Mouse (Mus musculus) stomach, embryonic 16.5 days (tissue): ENCODE measurements at regions not wholly inside any gene's neighbourhood (a gene's known extent, or its start where the extent isn't known, plus 50 kb on each side); places are given as distances from the start of the nearest gene placed in this dataset.

ENCODE experiments used
- ATAC-seq: fragments of 200-750 bp; cut with Nextera tagmentation; 2 replicates; pipeline ENCODE4 v1.8.0; 2017; ENCODE audit warnings: moderate number of reproducible peaks, moderate TSS enrichment; ENCODE audit not compliant: insufficient read depth, low FRiP score
- H3K27ac ChIP-seq: fragments of 300-500 bp; sonication (generic); 2 replicates; pipeline ENCODE4 v1.5.1; 2014; ENCODE audit warnings: low read length
- H3K27me3 ChIP-seq: fragments of 300-500 bp; sonication (generic); 2 replicates; pipeline ENCODE4 v1.6.1; 2014; ENCODE audit warnings: low read length, control low read depth, mixed read lengths; ENCODE audit not compliant: control insufficient read depth, insufficient read depth
- H3K36me3 ChIP-seq: fragments of 300-500 bp; sonication (generic); 2 replicates; pipeline ENCODE4 v1.6.1; 2014; ENCODE audit warnings: low read length; ENCODE audit not compliant: control insufficient read depth, insufficient read depth
- H3K4me1 ChIP-seq: fragments of 300-500 bp; sonication (generic); 2 replicates; pipeline ENCODE4 v1.6.1; 2014; ENCODE audit warnings: low read length, control low read depth, mixed read lengths; ENCODE audit not compliant: control insufficient read depth, insufficient read depth
- H3K4me2 ChIP-seq: fragments of 300-500 bp; sonication (generic); 2 replicates; pipeline ENCODE4 v1.6.1; 2014; ENCODE audit warnings: low read depth, low read length, mixed read lengths
- H3K4me3 ChIP-seq: fragments of 300-500 bp; sonication (generic); replicated peaks from 2 replicates; pipeline ENCODE4 v1.5.1; 2014; ENCODE audit warnings: mild to moderate bottlenecking, low read length
- H3K9ac ChIP-seq: fragments of 300-500 bp; sonication (generic); 2 replicates; pipeline ENCODE4 v1.6.1; 2014; ENCODE audit warnings: low read length
- H3K9me3 ChIP-seq: fragments of 300-500 bp; sonication (generic); replicated peaks from 2 replicates; pipeline ENCODE4 v1.6.1; 2016; ENCODE audit warnings: low read length, control low read depth; ENCODE audit not compliant: control insufficient read depth
- WGBS: fragments of 180-500 bp; shearing (Covaris S2); extraction: QIAGEN DNeasy Blood & Tissue Kit; methylation state at CpG from one replicate; pipeline ENCODE4 v1.1.7; 2014; 5-methylcytosine and 5-hydroxymethylcytosine counted together

DNA sequence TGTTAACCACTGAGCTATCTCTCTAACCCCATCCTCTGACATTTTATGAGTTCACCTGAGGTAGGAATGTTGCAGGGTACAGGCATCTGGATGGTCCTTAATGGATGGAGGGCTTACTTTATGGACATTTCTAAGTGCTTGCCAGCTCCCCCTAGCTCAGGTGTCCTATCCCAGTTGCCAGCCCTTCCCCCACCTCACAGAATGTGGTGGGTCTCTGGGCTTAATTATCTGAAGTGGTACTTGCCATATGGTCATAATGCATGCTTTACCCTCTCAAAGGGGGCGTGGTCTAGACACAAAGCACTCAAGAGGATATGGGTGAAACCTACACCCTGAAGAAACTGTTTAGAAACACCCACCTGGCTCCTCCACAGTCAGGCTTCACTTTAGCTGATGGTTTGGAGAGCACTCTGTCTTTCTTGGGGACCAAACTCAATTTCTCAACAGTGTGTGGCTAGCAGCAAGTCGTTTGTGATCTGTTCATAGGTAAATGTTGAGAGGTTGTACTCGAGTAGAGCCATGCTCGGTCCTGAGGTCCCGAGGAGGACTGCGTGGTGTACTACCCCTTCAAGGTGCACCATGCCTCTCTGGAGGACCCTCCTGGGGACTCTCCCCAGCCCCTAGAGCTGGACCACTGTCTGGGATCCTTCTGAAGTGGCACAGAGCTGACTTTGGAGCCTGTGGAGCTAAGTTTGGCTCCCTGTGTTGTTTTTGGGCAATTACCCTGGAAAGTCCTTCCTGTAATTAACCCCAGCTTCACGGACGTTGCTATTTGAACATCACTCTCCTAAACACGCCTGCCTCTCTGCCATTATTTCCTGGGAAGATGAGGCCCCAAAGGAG, 338.8 kb upstream of the Sall1 start:
- no peak for ATAC-seq
- Histone ChIP-seq H3K4me3 (no peak overlapping the region), H3K4me2 (no peak overlapping the region), H3K27me3 (no peaks in the 10 kb centered on the region), H3K9ac (no peak overlapping the region), H3K36me3 (no peaks in the 10 kb centered on the region), H3K4me1 (peaks cover 2% of the 10 kb centered on the region; the same call in 1 of the 2 replicates), H3K27ac (no peak overlapping the region), H3K9me3 (no peaks in the 10 kb centered on the region)
- WGBS = 50% methylated on average over 9 of the region's 9 CpGs

DNA sequence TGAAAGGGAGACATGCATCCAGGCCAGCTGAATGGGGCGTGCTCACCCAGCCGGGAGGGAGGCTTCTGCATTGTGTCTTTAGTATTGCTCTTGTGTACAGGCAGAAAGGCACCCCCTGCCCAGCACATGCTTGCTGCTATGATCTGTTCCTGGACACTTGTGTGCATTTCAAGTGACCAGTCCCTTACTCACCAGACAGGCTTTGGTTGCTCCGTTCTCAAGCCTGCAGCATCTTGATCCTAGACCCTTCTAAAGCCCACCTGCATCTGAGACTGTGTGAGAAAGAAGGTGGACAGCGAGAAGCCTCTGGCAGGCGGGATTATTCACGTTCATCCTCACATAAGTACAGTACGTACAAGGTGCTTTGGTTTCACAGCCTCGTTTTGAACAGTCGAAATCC, 336.5 kb upstream of the Sall1 start:
- no peak overlapping the region for H3K27ac ChIP-seq
- H3K4me1 ChIP-seq = no peaks in the 10 kb centered on the region
- no peaks in the 10 kb centered on the region for H3K27me3 ChIP-seq
- no peaks in the 10 kb centered on the region for H3K9me3 ChIP-seq
- 78% methylated on average over 9 of the region's 9 CpGs for WGBS
- no peak overlapping the region for H3K4me2 ChIP-seq
- H3K36me3 ChIP-seq = no peaks in the 10 kb centered on the region
- H3K4me3 ChIP-seq = no peak overlapping the region
- ATAC-seq = no peak
- no peak overlapping the region for H3K9ac ChIP-seq

DNA sequence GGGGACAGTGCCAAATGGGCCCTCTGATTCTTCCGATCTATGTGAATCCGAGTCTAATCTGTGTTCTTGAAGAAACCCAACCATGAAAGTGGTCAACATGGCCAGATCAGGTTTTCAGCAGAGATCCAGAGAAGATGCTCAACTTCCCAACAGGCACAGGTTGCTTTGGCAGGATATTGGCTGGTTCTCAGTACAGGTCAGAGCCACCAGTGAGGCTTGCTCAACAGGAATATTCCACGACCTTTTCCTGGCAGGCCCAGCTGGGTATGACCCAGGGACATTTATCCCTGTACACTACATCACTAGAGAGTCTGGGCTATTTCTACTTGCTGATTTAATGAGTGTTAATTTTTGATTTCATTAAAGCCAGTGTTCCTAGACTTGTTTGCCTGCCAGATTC, 328.8 kb upstream of the Sall1 start:
- 88% methylated on average over 3 of the region's 3 CpGs for WGBS
- Histone ChIP-seq H3K4me1 (no peaks in the 10 kb centered on the region), H3K27me3 (no peaks in the 10 kb centered on the region), H3K9me3 (no peaks in the 10 kb centered on the region), H3K4me3 (no peak overlapping the region), H3K9ac (no peak overlapping the region), H3K36me3 (no peaks in the 10 kb centered on the region), H3K4me2 (no peak overlapping the region), H3K27ac (no peak overlapping the region)
- no peak for ATAC-seq

DNA sequence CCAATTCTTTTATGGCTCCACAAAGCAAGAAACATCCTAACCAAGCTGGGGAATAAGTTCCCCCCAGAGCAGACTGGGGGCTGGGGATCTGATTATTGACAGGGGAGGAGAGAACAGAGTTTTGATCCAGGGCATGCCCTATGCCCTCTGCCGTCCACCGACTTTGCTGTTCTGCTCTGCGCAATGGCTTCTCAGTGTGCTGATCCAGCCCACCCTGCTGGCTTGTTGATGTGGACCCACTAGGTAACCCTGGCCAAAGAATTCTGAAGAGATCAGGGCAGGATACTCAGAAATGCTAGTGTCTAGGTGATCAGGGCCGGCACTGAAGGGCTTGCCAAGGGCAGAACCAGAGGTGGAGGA, 327.8 kb upstream of the Sall1 start:
- 36% methylated on average over 4 of the region's 4 CpGs for WGBS
- Histone ChIP-seq H3K27me3 (no peaks in the 10 kb centered on the region), H3K27ac (no peak overlapping the region), H3K9ac (no peak overlapping the region), H3K4me3 (no peak overlapping the region), H3K4me2 (no peak overlapping the region), H3K4me1 (no peaks in the 10 kb centered on the region), H3K9me3 (no peaks in the 10 kb centered on the region), H3K36me3 (no peaks in the 10 kb centered on the region)
- no peak for ATAC-seq

DNA sequence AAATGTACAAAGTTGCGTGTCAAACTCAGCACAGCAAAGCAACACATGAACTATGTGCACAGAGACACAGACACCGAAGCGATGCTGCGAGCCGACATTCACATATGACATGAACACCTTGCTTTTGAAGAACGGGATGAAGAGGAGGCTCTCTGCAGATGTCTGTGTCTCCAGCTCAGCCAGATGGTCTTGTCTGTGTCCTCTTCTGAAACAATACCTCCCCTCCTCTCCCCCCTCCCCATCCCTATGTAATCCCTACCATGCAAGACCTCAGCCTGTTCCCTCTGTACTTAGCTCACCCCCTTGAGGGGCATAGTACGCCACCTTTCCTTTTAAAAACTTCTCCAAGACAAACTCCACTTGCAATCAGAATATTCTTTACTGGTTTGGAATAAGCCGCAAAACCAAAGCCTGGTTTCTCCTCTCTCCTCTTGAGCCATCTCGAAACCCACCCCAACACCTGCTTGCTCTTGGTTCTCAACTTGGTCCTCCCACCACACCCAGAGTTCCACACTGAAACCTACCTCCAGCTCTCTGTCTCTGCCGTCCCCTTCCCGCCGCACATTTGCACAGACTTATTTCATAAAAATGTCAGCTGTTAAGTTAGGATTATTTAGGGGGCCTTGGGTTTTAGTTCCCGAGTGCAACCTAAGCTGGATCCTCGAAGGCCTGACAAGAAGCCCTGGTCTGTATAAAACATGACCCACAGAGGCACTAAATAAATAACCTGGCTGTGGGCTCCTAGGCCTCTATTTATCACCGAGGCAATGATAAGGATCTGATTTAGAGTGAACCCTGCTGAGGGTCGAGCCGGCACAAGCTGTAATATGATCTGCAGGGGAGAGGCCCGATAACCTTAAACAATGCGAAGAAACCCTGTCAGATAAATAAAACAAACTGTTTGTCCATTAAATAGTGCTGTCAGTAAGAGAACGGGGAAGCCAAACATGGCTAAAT, 327.1 kb upstream of the Sall1 start:
- no peaks in the 10 kb centered on the region for H3K27me3 ChIP-seq
- H3K9ac ChIP-seq = no peak overlapping the region
- no peaks in the 10 kb centered on the region for H3K4me1 ChIP-seq
- H3K27ac ChIP-seq = no peak overlapping the region
- H3K4me3 ChIP-seq = no peak overlapping the region
- no peak overlapping the region for H3K4me2 ChIP-seq
- no peaks in the 10 kb centered on the region for H3K9me3 ChIP-seq
- 47% methylated on average over 20 of the region's 20 CpGs for WGBS
- ATAC-seq = no peak
- H3K36me3 ChIP-seq = no peaks in the 10 kb centered on the region

DNA sequence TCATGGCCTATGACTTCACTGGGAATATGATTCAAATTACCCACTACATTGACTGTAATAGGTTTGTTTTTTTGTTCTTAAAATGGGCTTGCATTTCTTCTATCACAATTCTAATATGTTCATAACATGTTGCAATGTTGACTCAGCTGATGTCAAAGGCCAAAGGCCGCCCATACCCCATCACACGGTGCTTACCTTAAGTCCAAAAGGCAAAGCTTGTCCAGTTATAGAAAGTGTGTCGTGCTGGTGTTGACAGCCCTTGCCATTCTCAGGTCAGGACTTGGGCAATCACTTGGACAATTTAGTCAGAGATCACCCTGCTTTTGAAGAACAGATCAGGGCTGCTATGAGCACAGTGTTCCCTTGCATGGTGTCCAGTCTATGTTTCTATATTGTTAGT, 321.5 kb upstream of the Sall1 start:
- 82% methylated on average over 3 of the region's 3 CpGs for WGBS
- H3K9me3 ChIP-seq = no peaks in the 10 kb centered on the region
- H3K27ac ChIP-seq = no peak overlapping the region
- no peak overlapping the region for H3K4me2 ChIP-seq
- ATAC-seq = no peak
- no peaks in the 10 kb centered on the region for H3K4me1 ChIP-seq
- no peak overlapping the region for H3K9ac ChIP-seq
- no peak overlapping the region for H3K4me3 ChIP-seq
- H3K36me3 ChIP-seq = no peaks in the 10 kb centered on the region
- H3K27me3 ChIP-seq = no peaks in the 10 kb centered on the region

DNA sequence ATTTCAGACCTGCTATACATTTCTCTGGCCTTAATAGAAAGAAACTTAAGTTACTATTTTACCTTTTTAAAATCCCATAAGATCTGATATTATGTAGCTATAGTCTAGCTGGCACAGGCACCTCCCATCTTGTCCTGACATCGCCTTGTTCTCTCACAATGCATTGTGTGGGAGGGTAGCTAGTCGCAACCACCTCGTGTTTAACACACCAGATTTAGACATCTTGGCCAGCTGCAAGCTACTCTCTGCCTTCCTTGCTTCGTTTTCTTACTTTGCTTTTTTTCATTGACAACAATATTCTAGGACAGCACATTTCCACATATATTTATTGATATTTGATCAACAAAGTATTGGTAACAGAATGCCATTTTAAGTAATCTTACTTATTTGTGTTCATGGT, 314.4 kb upstream of the Sall1 start:
- Histone ChIP-seq H3K9me3 (no peaks in the 10 kb centered on the region), H3K4me2 (no peak overlapping the region), H3K9ac (no peak overlapping the region), H3K4me1 (no peaks in the 10 kb centered on the region), H3K36me3 (no peaks in the 10 kb centered on the region), H3K27ac (no peak overlapping the region), H3K4me3 (no peak overlapping the region), H3K27me3 (no peaks in the 10 kb centered on the region)
- WGBS = 76% methylated on average over 4 of the region's 4 CpGs
- no peak for ATAC-seq

DNA sequence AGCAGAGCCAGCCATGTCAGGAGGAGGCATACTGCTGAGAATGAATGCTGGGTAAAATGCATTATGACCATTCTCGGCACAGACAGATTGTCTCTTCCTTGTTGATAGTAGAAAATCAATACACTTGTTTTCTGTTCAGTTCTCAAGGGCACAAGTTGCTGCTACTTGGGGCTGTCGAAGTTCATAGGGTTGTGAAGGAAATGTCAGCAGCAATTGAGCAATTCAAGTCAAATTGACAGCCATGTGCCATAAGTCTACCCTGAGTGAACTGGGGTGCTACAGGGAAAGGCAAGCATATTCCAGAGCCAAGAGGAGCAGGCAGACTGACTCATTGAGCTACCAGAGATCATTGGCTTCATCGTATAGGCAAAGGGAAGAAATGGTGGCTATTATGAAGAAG, 301.6 kb upstream of the Sall1 start:
- Histone ChIP-seq H3K4me1 (no peaks in the 10 kb centered on the region), H3K27ac (no peak overlapping the region), H3K9me3 (no peaks in the 10 kb centered on the region), H3K36me3 (no peaks in the 10 kb centered on the region), H3K27me3 (peaks cover 3% of the 10 kb centered on the region; the same call in 1 of the 2 replicates), H3K4me2 (no peak overlapping the region), H3K4me3 (no peak overlapping the region), H3K9ac (no peak overlapping the region)
- no peak for ATAC-seq
- WGBS = 72% methylated on average over 3 of the region's 3 CpGs

DNA sequence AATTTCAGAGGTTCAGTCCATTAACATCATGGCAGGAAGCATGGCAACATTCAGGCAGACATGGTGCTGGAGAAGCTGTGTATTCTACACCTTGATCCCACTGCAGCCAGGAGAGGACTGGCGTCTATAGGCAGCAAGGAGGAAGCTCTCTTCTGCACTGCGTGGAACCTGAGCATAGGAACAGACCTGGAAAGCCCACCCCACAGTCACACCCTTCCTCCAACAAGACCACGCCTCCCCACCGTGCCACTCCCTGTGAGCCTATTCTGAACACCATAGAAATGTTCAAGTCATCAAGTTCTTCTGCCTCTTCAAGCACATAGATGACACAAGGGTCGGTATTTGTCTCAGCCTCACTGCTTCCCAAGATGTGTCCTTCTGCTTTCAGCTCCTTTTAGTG, 297.7 kb upstream of the Sall1 start:
- Histone ChIP-seq H3K36me3 (no peaks in the 10 kb centered on the region), H3K27me3 (peaks cover 3% of the 10 kb centered on the region; the same call in 1 of the 2 replicates), H3K4me3 (no peak overlapping the region), H3K9ac (no peak overlapping the region), H3K4me1 (no peaks in the 10 kb centered on the region), H3K9me3 (no peaks in the 10 kb centered on the region), H3K4me2 (no peak overlapping the region), H3K27ac (no peak overlapping the region)
- 89% methylated on average over 5 of the region's 5 CpGs for WGBS
- ATAC-seq = no peak
